Mouse (Mus musculus) neural tube, embryonic 12.5 days (tissue): ENCODE measurements around the gene Tmem184a. TPM values are rescaled to one million over a fixed set of nuclear protein-coding genes. Genes with fewer than 3 reads are reported as not detected.

Experiments
- ATAC-seq: fragments of 200-750 bp; cut with Nextera tagmentation; 2 replicates; pipeline ENCODE4 v1.8.0; 2017; ENCODE audit warnings: low read depth, mild to moderate bottlenecking, moderate TSS enrichment, moderate library complexity; ENCODE audit not compliant: low FRiP score
- H3K27ac ChIP-seq: fragments of 300-500 bp; sonication (generic); 2 replicates; pipeline ENCODE4 v1.5.1; 2016
- H3K27me3 ChIP-seq: fragments of 300-500 bp; sonication (generic); replicated peaks from 2 replicates; pipeline ENCODE4 v1.6.1; 2016; ENCODE audit warnings: mild to moderate bottlenecking
- H3K36me3 ChIP-seq: fragments of 300-500 bp; sonication (generic); 2 replicates; pipeline ENCODE4 v1.6.1; 2016; ENCODE audit warnings: mild to moderate bottlenecking
- H3K4me1 ChIP-seq: fragments of 300-500 bp; sonication (generic); 2 replicates; pipeline ENCODE4 v1.6.1; 2016
- H3K4me2 ChIP-seq: fragments of 300-500 bp; sonication (generic); replicated peaks from 2 replicates; pipeline ENCODE4 v1.6.1; 2016; ENCODE audit warnings: mild to moderate bottlenecking
- H3K4me3 ChIP-seq: fragments of 300-500 bp; sonication (generic); 2 replicates; pipeline ENCODE4 v1.5.1; 2016
- H3K9ac ChIP-seq: fragments of 300-500 bp; sonication (generic); 2 replicates; pipeline ENCODE4 v1.6.1; 2016; ENCODE audit warnings: mild to moderate bottlenecking
- H3K9me3 ChIP-seq: fragments of 300-500 bp; sonication (generic); 2 replicates; pipeline ENCODE4 v1.6.1; 2016; ENCODE audit warnings: mild to moderate bottlenecking
- WGBS: fragments of 180-500 bp; shearing (Covaris S2); methylation state at CpG from one replicate; pipeline ENCODE4 v1.1.7; 2016; 5-methylcytosine and 5-hydroxymethylcytosine counted together
- polyA plus RNA-seq: library from polyadenylated mRNA; unstranded; fragments of >200 nt; fragmentation: Nextera tagmentation; extraction: Ambion mirVana; gene quantifications from 2 replicates; pipeline ENCODE4 v1.2.1, GENCODE M21; 2016

Tmem184a gene
- polyA plus RNA-seq, 1 experiment from 2014 or later: 0.68 TPM

GRCm38 (mm10) chr5:139826357-139827055, 6.8 kb upstream of the Tmem184a start, which contains the start of the genes Gm26938 and Psmg3:
Gene Gm26938 (minus strand): TSS chr5:139826407.
Gene Psmg3 (minus strand): TSS chr5:139826885.
- peak within 1 kb of the TSS; percentile 96 for H3K4me2 ChIP-seq
- no peaks in the 10 kb centered on the region for H3K9me3 ChIP-seq
- peaks cover 24% of the 10 kb centered on the region for H3K36me3 ChIP-seq
- H3K4me3 ChIP-seq: peak within 1 kb of the TSS; percentile 90
- H3K9ac ChIP-seq: peak within 1 kb of the TSS; percentile 81
- H3K27me3 ChIP-seq: no peaks in the 10 kb centered on the region
- WGBS: under 1% methylated on average over 43 of the region's 43 CpGs
- ATAC-seq: peak; percentile 79
- peak within 1 kb of the TSS; percentile 47; the same call in 1 of the 2 replicates for H3K27ac ChIP-seq
- peaks cover 23% of the 10 kb centered on the region for H3K4me1 ChIP-seq

GRCm38 (mm10) chr5:139825947-139826346, 6.2 kb upstream of the Tmem184a start:
- Histone ChIP-seq H3K4me3 (peak overlapping the region; percentile 90), H3K27me3 (no peaks in the 10 kb centered on the region), H3K27ac (no peak overlapping the region), H3K36me3 (peaks cover 24% of the 10 kb centered on the region), H3K9me3 (no peaks in the 10 kb centered on the region), H3K9ac (peak overlapping the region; percentile 81), H3K4me1 (peaks cover 23% of the 10 kb centered on the region), H3K4me2 (peak overlapping the region; percentile 96)
- WGBS: 48% methylated on average over 11 of the region's 11 CpGs
- ATAC-seq: 0 out of 2 replicates have a peak, but pooled peaks have one; percentile 25

- Histone ChIP-seq H3K9ac (no peak overlapping the region), H3K4me2 (no peak overlapping the region), H3K4me3 (no peak overlapping the region), H3K4me1 (peaks cover 23% of the 10 kb centered on the region), H3K9me3 (no peaks in the 10 kb centered on the region), H3K27me3 (no peaks in the 10 kb centered on the region), H3K27ac (no peak overlapping the region), H3K36me3 (peaks cover 24% of the 10 kb centered on the region)
- no peak for ATAC-seq
- WGBS: 92% methylated on average over 10 of the region's 10 CpGs
These were observed 4.8 kb upstream of the Tmem184a start for GRCm38 (mm10) chr5:139824531-139824930.

- H3K27ac ChIP-seq: no peak overlapping the region
- 70% methylated on average over 12 of the region's 12 CpGs for WGBS
These were observed 2.0 kb upstream of the Tmem184a start for GRCm38 (mm10) chr5:139821466-139822459.

GRCm38 (mm10) chr5:139818801-139819200, 916 bp downstream of the Tmem184a start:
- Histone ChIP-seq H3K9ac (no peak overlapping the region), H3K27ac (no peak overlapping the region), H3K4me2 (no peak overlapping the region), H3K9me3 (no peaks in the 10 kb centered on the region), H3K4me1 (peaks cover 12% of the 10 kb centered on the region), H3K36me3 (peaks cover 20% of the 10 kb centered on the region), H3K4me3 (no peak overlapping the region), H3K27me3 (peaks cover 20% of the 10 kb centered on the region)
- 54% methylated on average over 4 of the region's 4 CpGs for WGBS
- no peak for ATAC-seq

More at GRCm38 (mm10) chr5:139821466-139822459, 2.0 kb upstream of the Tmem184a start:
- Histone ChIP-seq H3K4me1 (peaks cover 23% of the 10 kb centered on the region), H3K4me2 (no peak overlapping the region), H3K36me3 (peaks cover 24% of the 10 kb centered on the region), H3K9ac (no peak overlapping the region), H3K9me3 (no peaks in the 10 kb centered on the region), H3K4me3 (no peak overlapping the region), H3K27me3 (no peaks in the 10 kb centered on the region)
- ATAC-seq: no peak

GRCm38 (mm10) chr5:139818056-139818455, 1.7 kb downstream of the Tmem184a start:
- no peak for ATAC-seq
- H3K27me3 ChIP-seq: peaks cover 27% of the 10 kb centered on the region
- WGBS: 84% methylated on average over 3 of the region's 3 CpGs

GRCm38 (mm10) chr5:139817292-139817691, 2.4 kb downstream of the Tmem184a start:
- Histone ChIP-seq H3K4me2 (no peak overlapping the region), H3K4me3 (no peak overlapping the region), H3K4me1 (peaks cover 8% of the 10 kb centered on the region), H3K9ac (no peak overlapping the region), H3K27me3 (peaks cover 32% of the 10 kb centered on the region), H3K9me3 (no peaks in the 10 kb centered on the region), H3K36me3 (peaks cover 5% of the 10 kb centered on the region), H3K27ac (no peak overlapping the region)
- no peak for ATAC-seq
- 4% methylated on average over 1 of the region's 1 CpGs for WGBS

More at GRCm38 (mm10) chr5:139818056-139818455, 1.7 kb downstream of the Tmem184a start:
- H3K4me3 ChIP-seq: no peak overlapping the region
- no peak overlapping the region for H3K9ac ChIP-seq
- peaks cover 12% of the 10 kb centered on the region for H3K4me1 ChIP-seq
- no peak overlapping the region for H3K4me2 ChIP-seq
- H3K36me3 ChIP-seq: peaks cover 12% of the 10 kb centered on the region
- no peaks in the 10 kb centered on the region for H3K9me3 ChIP-seq
- no peak overlapping the region for H3K27ac ChIP-seq

- H3K36me3 ChIP-seq: no peaks in the 10 kb centered on the region
- H3K4me1 ChIP-seq: peaks cover 4% of the 10 kb centered on the region
- H3K9me3 ChIP-seq: no peaks in the 10 kb centered on the region
- no peak overlapping the region for H3K4me3 ChIP-seq
- no peak for ATAC-seq
- H3K27me3 ChIP-seq: peaks cover 32% of the 10 kb centered on the region
- no peak overlapping the region for H3K27ac ChIP-seq
- no peak overlapping the region for H3K4me2 ChIP-seq
- H3K9ac ChIP-seq: no peak overlapping the region
These were observed 3.3 kb downstream of the Tmem184a start for GRCm38 (mm10) chr5:139816445-139816844.

GRCm38 (mm10) chr5:139815964-139816363, 3.8 kb downstream of the Tmem184a start:
- 85% methylated on average over 6 of the region's 6 CpGs for WGBS
- Histone ChIP-seq H3K9me3 (no peaks in the 10 kb centered on the region), H3K36me3 (no peaks in the 10 kb centered on the region), H3K27me3 (peaks cover 32% of the 10 kb centered on the region), H3K4me2 (no peak overlapping the region), H3K9ac (no peak overlapping the region), H3K27ac (no peak overlapping the region), H3K4me1 (peaks cover 4% of the 10 kb centered on the region), H3K4me3 (no peak overlapping the region)
- ATAC-seq: no peak

GRCm38 (mm10) chr5:139813963-139814381, 5.7 kb downstream of the Tmem184a start:
- Histone ChIP-seq H3K4me3 (no peak overlapping the region), H3K27ac (no peak overlapping the region), H3K27me3 (peaks cover 32% of the 10 kb centered on the region), H3K9me3 (no peaks in the 10 kb centered on the region), H3K4me2 (no peak overlapping the region), H3K9ac (0 out of 2 replicates have a peak overlapping the region, but pooled peaks have one; percentile 8), H3K4me1 (peaks cover 4% of the 10 kb centered on the region), H3K36me3 (no peaks in the 10 kb centered on the region)
- WGBS: 11% methylated on average over 13 of the region's 13 CpGs
- no peak for ATAC-seq

GRCm38 (mm10) chr5:139813126-139813490, 6.6 kb downstream of the Tmem184a start:
- H3K27me3 ChIP-seq: peaks cover 32% of the 10 kb centered on the region
- no peak overlapping the region for H3K27ac ChIP-seq
- H3K4me3 ChIP-seq: no peak overlapping the region
- no peak for ATAC-seq
- H3K9ac ChIP-seq: no peak overlapping the region
- H3K4me1 ChIP-seq: peaks cover 4% of the 10 kb centered on the region
- 46% methylated on average over 10 of the region's 10 CpGs for WGBS
- no peaks in the 10 kb centered on the region for H3K9me3 ChIP-seq
- H3K4me2 ChIP-seq: no peak overlapping the region
- H3K36me3 ChIP-seq: no peaks in the 10 kb centered on the region
